28 mouse cellular contexts compared by ENCODE assay signal in the genomic region with DNA sequence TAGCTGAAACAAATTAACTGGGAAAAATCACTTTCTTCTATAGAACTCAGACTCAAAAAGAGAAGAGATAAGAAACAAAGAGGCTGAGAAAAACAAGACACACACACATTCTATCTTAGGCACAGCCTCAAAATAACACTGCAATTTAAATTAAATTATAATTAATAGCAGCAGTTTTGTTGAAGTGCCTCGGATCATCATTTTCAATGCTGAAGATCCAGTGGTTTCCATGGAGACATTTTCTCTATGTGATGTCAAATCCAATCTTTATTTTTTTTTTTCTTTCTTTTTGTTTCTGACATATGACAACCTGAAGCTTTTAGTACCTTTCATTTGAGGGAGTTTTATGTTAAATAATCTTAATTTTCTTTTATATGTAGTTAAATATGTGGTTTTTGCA.
DNase-seq lines count a peak whose midpoint lies in the region; ATAC-seq and TF ChIP-seq lines count a peak whose summit lies in the region.
"Had no signal": no experiment of that assay in that cellular context is flagged by ENCODE, and none has a peak within 500 bp of the region (broad histone marks: within the 10 kb centered on the region; RNA-seq: fewer than 3 reads in every experiment).

No protein-coding gene starts in this region.

- 65% methylated on average over 1 of the region's 1 CpGs for whole genome bisulfite sequencing in hindbrain, embryonic 12.5 days
- 35% methylated on average over 1 of the region's 1 CpGs for WGBS in hindbrain, postnatal 0 days
- WGBS in neural tube, embryonic 14.5 days, result 38% methylated on average over 1 of the region's 1 CpGs
- WGBS in hindbrain, embryonic 16.5 days, result 32% methylated on average over 1 of the region's 1 CpGs

- H3K9ac ChIP-seq in hindbrain, embryonic 12.5 days, result no peak overlapping the region
- H3K9ac ChIP-seq in hindbrain, postnatal 0 days (replicated peaks; ENCODE audit: low read length), result no peak overlapping the region
- H3K9ac ChIP-seq in neural tube, embryonic 14.5 days (replicated peaks; ENCODE audit: low read depth, low read length), result no peak overlapping the region
- H3K9ac ChIP-seq in hindbrain, embryonic 16.5 days (ENCODE audit: low read depth, low read length), result no peak overlapping the region
- H3K9ac ChIP-seq: embryonic facial prominence, embryonic 15.5 days; limb, embryonic 13.5 days; stomach, embryonic 15.5 days had no signal

- no peak overlapping the region for H3K4me2 ChIP-seq in hindbrain, embryonic 12.5 days (replicated peaks)
- no peak overlapping the region for H3K4me2 ChIP-seq in hindbrain, postnatal 0 days (ENCODE audit: low read depth, low read length)
- H3K4me2 ChIP-seq in neural tube, embryonic 14.5 days (ENCODE audit: low read depth, low read length), result no peak overlapping the region
- H3K4me2 ChIP-seq in hindbrain, embryonic 16.5 days (ENCODE audit: low read length), result no peak overlapping the region
- H3K4me2 ChIP-seq: embryonic facial prominence, embryonic 15.5 days; heart, embryonic 11.5 days; limb, embryonic 13.5 days; liver, embryonic 11.5 days; stomach, embryonic 15.5 days had no signal

- TF ChIP-seq CTCF in hindbrain, postnatal 0 days (IDR thresholded peaks at IDR 0.05; ENCODE audit: low read depth), result no peak

- no peaks in the 10 kb centered on the region for H3K27me3 ChIP-seq in hindbrain, embryonic 12.5 days
- no peaks in the 10 kb centered on the region for H3K27me3 ChIP-seq in hindbrain, postnatal 0 days (ENCODE audit: insufficient read depth, low read length)
- H3K27me3 ChIP-seq in neural tube, embryonic 14.5 days (ENCODE audit: control insufficient read depth, insufficient read depth, low read length), result no peaks in the 10 kb centered on the region
- H3K27me3 ChIP-seq in hindbrain, embryonic 16.5 days (replicated peaks; ENCODE audit: control insufficient read depth, insufficient read depth, low read length), result no peaks in the 10 kb centered on the region
- H3K27me3 ChIP-seq: embryonic facial prominence, embryonic 15.5 days; limb, embryonic 13.5 days; stomach, embryonic 15.5 days had no signal

- peak overlapping the region; percentile 14; the same call in 1 of the 2 replicates for H3K27ac ChIP-seq in hindbrain, embryonic 12.5 days
- H3K27ac ChIP-seq in hindbrain, postnatal 0 days, result no peak overlapping the region
- 0 out of 2 replicates have a peak overlapping the region, but pooled peaks have one; percentile 18 for H3K27ac ChIP-seq in neural tube, embryonic 14.5 days (ENCODE audit: low read depth, low read length)
- peak overlapping the region; percentile 51; the same call in 1 of the 2 replicates for H3K27ac ChIP-seq in hindbrain, embryonic 16.5 days (ENCODE audit: low read depth, low read length)
- H3K27ac ChIP-seq: embryonic facial prominence, embryonic 10.5 days; embryonic facial prominence, embryonic 15.5 days; gastrocnemius, adult 2 months; layer of hippocampus, adult 2 months; left cerebral cortex, adult 2 months; limb, embryonic 13.5 days; stomach, embryonic 15.5 days had no signal

- ATAC-seq in hindbrain, embryonic 12.5 days (ENCODE audit: low FRiP score), result no peak
- ATAC-seq in hindbrain, postnatal 0 days, result no peak
- no peak for ATAC-seq in neural tube, embryonic 14.5 days (ENCODE audit: low read depth)
- no peak for ATAC-seq in hindbrain, embryonic 16.5 days
- ATAC-seq: CD4-positive, CD25-positive, alpha-beta regulatory T cell, adult 4 months had no signal

- intact Hi-C loops in left cerebral cortex, postnatal 25 days (cut with DNase I), result no loop called here

- no peak overlapping the region for H3K4me3 ChIP-seq in hindbrain, embryonic 12.5 days
- no peak overlapping the region for H3K4me3 ChIP-seq in hindbrain, postnatal 0 days (ENCODE audit: low read length)
- no peak overlapping the region for H3K4me3 ChIP-seq in neural tube, embryonic 14.5 days (ENCODE audit: low read depth, low read length)
- H3K4me3 ChIP-seq in hindbrain, embryonic 16.5 days (ENCODE audit: low read length), result no peak overlapping the region
- H3K4me3 ChIP-seq: embryonic facial prominence, embryonic 10.5 days; embryonic facial prominence, embryonic 15.5 days; gastrocnemius, adult 2 months; layer of hippocampus, adult 2 months; left cerebral cortex, adult 2 months; limb, embryonic 13.5 days; stomach, embryonic 15.5 days had no signal

- no peaks in the 10 kb centered on the region for H3K36me3 ChIP-seq in hindbrain, embryonic 12.5 days
- H3K36me3 ChIP-seq in hindbrain, postnatal 0 days (ENCODE audit: insufficient read depth, low read length), result no peaks in the 10 kb centered on the region
- no peaks in the 10 kb centered on the region for H3K36me3 ChIP-seq in neural tube, embryonic 14.5 days (ENCODE audit: control insufficient read depth, insufficient read depth, low read length)
- H3K36me3 ChIP-seq in hindbrain, embryonic 16.5 days (ENCODE audit: control insufficient read depth, insufficient read depth, low read length), result no peaks in the 10 kb centered on the region
- H3K36me3 ChIP-seq: embryonic facial prominence, embryonic 10.5 days; embryonic facial prominence, embryonic 15.5 days; limb, embryonic 13.5 days; stomach, embryonic 15.5 days had no signal

- H3K4me1 ChIP-seq in hindbrain, embryonic 12.5 days, result peaks cover 8% of the 10 kb centered on the region
- H3K4me1 ChIP-seq in hindbrain, postnatal 0 days (ENCODE audit: insufficient read depth, low read length), result no peaks in the 10 kb centered on the region
- no peaks in the 10 kb centered on the region for H3K4me1 ChIP-seq in neural tube, embryonic 14.5 days (ENCODE audit: control insufficient read depth, insufficient read depth, low read length)
- H3K4me1 ChIP-seq in hindbrain, embryonic 16.5 days (ENCODE audit: control insufficient read depth, insufficient read depth, low read depth, low read length), result peaks cover 3% of the 10 kb centered on the region; the same call in 1 of the 2 replicates
- H3K4me1 ChIP-seq: embryonic facial prominence, embryonic 15.5 days; stomach, embryonic 15.5 days had no signal

- no peaks in the 10 kb centered on the region for H3K9me3 ChIP-seq in hindbrain, embryonic 12.5 days (replicated peaks)
- no peaks in the 10 kb centered on the region for H3K9me3 ChIP-seq in hindbrain, postnatal 0 days (ENCODE audit: low read length)
- no peaks in the 10 kb centered on the region for H3K9me3 ChIP-seq in neural tube, embryonic 14.5 days (ENCODE audit: control insufficient read depth, low read length)
- no peaks in the 10 kb centered on the region for H3K9me3 ChIP-seq in hindbrain, embryonic 16.5 days (ENCODE audit: control insufficient read depth, low read length)
- H3K9me3 ChIP-seq: embryonic facial prominence, embryonic 10.5 days; embryonic facial prominence, embryonic 15.5 days; limb, embryonic 13.5 days; stomach, embryonic 15.5 days had no signal

- DNase-seq in hindbrain, postnatal 0 days (ENCODE audit: low spot score), result no peak
- no peak for DNase-seq in neural tube, embryonic 10.5 days (ENCODE audit: extremely low spot score, low spot score)
- no peak for DNase-seq in cerebellum, postnatal 25 days
- no peak for DNase-seq in left cerebral cortex, postnatal 25 days (ENCODE audit: low spot score in 2 of 2)
- DNase-seq: adrenal gland, postnatal 14 days; cerebellum, adult 18-20 months; cerebellum, postnatal 14 days; gastrocnemius, adult 2 months; gastrocnemius, postnatal 36 days; heart, adult 18-20 months; heart, postnatal 4 days; kidney, adult 2 months; kidney, postnatal 36 days; lung, postnatal 36 days; right cerebral cortex, postnatal 25 days; thymus, postnatal 14 days had no signal
